Mouse (Mus musculus) heart, adult 2 months (tissue): ENCODE data around the gene Fads1.

Experiments
- CTCF ChIP-seq: fragments of 200-600 bp; IDR thresholded peaks from 2 replicates; pipeline ENCODE4 v1.8.1; 2022; ENCODE audit warnings: antibody characterized with exemption, mild to moderate bottlenecking, moderate library complexity
- EP300 ChIP-seq: fragments of 200-500 bp; IDR thresholded peaks from 2 replicates; pipeline ENCODE4 v1.6.1; 2011; ENCODE audit warnings: low read depth, low read length, control low read depth; ENCODE audit not compliant: insufficient read depth
- POLR2A ChIP-seq: fragments of 200-500 bp; IDR thresholded peaks from 2 replicates; pipeline ENCODE4 v1.6.1; 2011; ENCODE audit warnings: mild to moderate bottlenecking, low read depth, low read length, control low read depth; ENCODE audit not compliant: insufficient read depth

- TF ChIP-seq CTCF: no peak
- TF ChIP-seq POLR2A: no peak
- no peak for TF ChIP-seq EP300
Measured at GRCm38 (mm10) chr19:10222656-10223055, 40.0 kb downstream of the Fads1 start.
